Mouse (Mus musculus) cerebellum, postnatal 25 days (tissue): Measurements from ENCODE around the gene 2310011J03Rik.

ENCODE experiments used
- DNase-seq, 2 experiments: peaks; one replicate each; pipeline ENCODE4 v3.0.0; 2021; ENCODE audit warnings: mixed read lengths in 2 of 2

The 2310011J03Rik gene

GRCm38 (mm10) chr10:80314494-80315001, 5.8 kb downstream of the 2310011J03Rik start:
- DNase-seq, result peak; percentile 38 to 46

GRCm38 (mm10) chr10:80313627-80314201, 6.6 kb downstream of the 2310011J03Rik start:
- DNase-seq, result peak; percentile 73 to 79

- peak; percentile 72 to 73 for DNase-seq
These were observed 7.5 kb downstream of the 2310011J03Rik start for GRCm38 (mm10) chr10:80312586-80313504.

GRCm38 (mm10) chr10:80311560-80311959, 8.8 kb downstream of the 2310011J03Rik start:
- peak; percentile 64 to 66 for DNase-seq

- DNase-seq, result peak in 1 of 2 experiments; percentile 44
These were observed 15.5 kb downstream of the 2310011J03Rik start for GRCm38 (mm10) chr10:80304862-80305261.

- DNase-seq, result no peak
These were observed 15.9 kb downstream of the 2310011J03Rik start for GRCm38 (mm10) chr10:80304458-80304857.

- DNase-seq, result peak; percentile 58 to 70
These were observed 17.9 kb downstream of the 2310011J03Rik start for GRCm38 (mm10) chr10:80302471-80302881.

- DNase-seq, result peak in 1 of 2 experiments; percentile 53
These were observed 18.3 kb downstream of the 2310011J03Rik start for GRCm38 (mm10) chr10:80302082-80302355.

GRCm38 (mm10) chr10:80301256-80302081, 18.9 kb downstream of the 2310011J03Rik start:
- DNase-seq, result peak; percentile 47 to 52

GRCm38 (mm10) chr10:80300672-80301181, 19.6 kb downstream of the 2310011J03Rik start:
- peak; percentile 42 to 56 for DNase-seq

- DNase-seq, result peak; percentile 50 to 57
These were observed 20.5 kb downstream of the 2310011J03Rik start for GRCm38 (mm10) chr10:80299824-80300223.

- DNase-seq, result no peak
These were observed 21.0 kb downstream of the 2310011J03Rik start for GRCm38 (mm10) chr10:80299301-80299700.

GRCm38 (mm10) chr10:80298571-80299281, 21.6 kb downstream of the 2310011J03Rik start:
- peak; percentile 96 to 97 for DNase-seq

GRCm38 (mm10) chr10:80297526-80298133, 22.7 kb downstream of the 2310011J03Rik start:
- DNase-seq, result peak; percentile 44 to 54

GRCm38 (mm10) chr10:80296824-80297223, 23.5 kb downstream of the 2310011J03Rik start:
- peak in 1 of 2 experiments; percentile 52 for DNase-seq

- DNase-seq, result peak; percentile 89
These were observed 24.5 kb downstream of the 2310011J03Rik start, which contains the start of gene Apc2 for GRCm38 (mm10) chr10:80295618-80296425. Apc2 (plus strand) TSS chr10:80295977.

- peak in 1 of 2 experiments; percentile 47 for DNase-seq
These were observed 25.5 kb downstream of the 2310011J03Rik start for GRCm38 (mm10) chr10:80294788-80295303.

- DNase-seq, result no peak
These were observed 26.0 kb downstream of the 2310011J03Rik start for GRCm38 (mm10) chr10:80294311-80294710.

GRCm38 (mm10) chr10:80293325-80293724, 27.0 kb downstream of the 2310011J03Rik start:
- DNase-seq, result no peak
